Mouse (Mus musculus) embryo, embryonic 11.5 days (tissue): ENCODE data around the gene Nudt7.

ENCODE experiments used
- DNase-seq: peaks from one replicate; pipeline ENCODE4 v3.0.0-alpha.2; 2012; ENCODE audit warnings: low read depth, low spot score

Gene Nudt7

DNA sequence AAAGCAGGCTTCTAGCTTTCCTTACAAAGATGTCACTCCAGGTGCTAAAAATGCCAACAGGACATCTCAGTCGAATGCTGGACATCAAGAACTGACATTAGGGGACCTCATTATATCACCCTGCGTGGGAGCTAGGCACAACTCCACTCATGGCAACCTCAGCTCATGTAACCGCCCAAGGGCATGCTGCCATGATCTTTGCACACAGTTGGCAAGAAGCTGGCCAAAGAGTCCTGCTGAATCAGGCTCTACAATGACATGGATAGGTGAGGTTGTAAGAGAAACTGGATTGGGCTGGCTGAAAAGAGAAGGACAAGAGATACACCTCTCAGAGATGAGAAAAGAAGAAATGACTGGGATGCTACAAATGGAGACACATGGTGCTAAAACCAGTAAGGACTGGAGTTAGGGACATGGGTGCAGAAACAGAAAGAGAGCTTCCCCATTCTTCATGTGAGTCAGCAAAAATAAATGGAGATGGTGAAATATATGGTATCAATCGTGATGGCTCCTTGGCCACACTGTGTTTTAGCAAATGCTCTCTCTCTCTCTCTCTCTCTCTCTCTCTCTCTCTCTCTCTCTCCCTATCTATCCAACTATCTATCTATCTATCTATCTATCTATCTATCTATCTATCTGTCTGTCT, 10.4 kb downstream of the Nudt7 start:
- DNase-seq: no peak

DNA sequence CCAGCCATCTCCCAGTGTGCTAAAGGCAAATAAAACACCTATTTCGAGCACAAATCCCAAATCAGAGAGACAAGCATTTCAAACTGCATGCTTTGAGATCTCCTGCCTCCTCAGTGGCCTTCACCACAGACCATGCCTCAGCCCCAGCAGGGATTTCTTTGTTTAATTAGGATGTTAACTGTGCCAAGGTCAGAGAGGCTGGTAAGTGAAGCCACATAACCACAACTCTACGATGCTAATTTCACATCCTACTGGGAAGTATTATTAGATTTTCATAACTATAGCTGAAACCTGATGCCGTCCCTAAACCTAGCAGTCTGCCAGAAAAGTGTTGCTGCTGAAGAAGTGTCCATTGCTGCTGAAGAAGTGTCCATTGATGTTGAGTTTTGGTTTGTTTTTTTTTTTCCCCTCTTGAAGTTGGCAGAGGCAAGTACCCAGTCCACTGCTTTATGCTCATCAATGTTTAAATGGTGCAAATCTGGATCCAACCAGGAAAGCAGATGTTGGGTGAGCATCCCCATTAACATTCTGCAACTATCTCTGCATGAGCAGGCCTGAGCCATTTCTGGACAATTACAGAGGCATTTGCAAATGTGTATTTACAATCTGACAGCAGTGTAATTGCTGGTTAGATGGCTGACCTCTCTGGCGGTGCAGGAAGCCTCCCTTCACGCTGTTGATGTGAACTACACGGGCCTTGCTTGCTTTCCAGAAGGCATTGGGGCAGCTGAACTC, 20.1 kb downstream of the Nudt7 start:
- no peak for DNase-seq

DNA sequence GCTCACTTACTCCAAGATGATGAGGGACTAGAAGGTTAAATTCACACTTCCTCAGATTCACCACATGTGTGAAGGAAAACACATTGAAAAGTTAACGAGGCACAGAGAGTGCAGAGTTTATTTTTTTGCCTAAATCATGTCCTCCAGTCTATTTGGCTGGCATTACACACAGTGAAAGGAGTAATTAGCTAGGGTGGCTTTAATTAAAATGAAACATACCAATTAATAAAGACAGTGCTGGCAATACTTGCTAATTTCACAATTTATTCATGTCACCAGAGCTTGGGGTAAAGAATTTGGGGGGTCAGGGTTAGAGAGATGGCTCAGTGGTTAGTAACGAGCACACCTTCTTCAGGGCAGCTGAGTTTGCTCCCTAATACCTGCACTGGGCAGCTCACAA, 25.2 kb downstream of the Nudt7 start:
- DNase-seq: no peak

DNA sequence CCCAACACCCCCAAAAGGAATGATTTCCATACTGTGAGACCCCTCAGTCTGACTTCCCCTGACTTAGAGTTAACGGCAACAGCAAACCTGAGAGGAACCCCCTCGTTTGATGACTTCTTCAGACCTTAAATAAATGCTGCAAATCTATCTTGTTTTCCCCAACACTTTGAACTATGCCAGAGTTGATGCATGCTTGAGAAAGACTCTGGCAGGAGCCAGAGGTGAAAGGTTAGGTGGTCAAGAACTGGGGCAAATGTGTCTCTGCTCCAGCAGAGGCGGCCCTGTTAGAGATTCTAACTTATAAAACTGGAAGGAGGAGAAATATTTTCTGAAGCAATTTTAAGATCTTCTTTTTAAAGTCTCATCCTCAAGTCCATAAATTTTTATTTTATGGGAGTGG, 26.3 kb downstream of the Nudt7 start:
- no peak for DNase-seq

DNA sequence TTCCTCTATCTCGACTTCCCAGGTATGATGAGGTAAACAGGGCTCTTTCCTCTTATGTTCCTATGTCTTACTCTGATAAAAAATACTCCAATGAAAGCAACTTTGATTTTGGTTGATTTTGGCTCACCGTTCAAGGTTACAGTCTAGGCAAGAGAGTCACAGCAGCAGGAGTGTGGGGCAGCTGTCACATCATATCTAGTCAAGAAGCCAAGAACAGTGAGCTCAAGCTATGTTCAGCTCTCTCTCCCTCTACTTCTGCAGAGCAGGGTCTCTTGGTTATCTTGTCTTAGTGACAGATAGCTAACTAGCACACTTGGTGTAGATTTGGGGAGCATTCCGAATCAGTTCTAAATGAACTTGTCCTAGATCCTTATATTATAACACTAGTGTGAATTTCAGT, 30.5 kb downstream of the Nudt7 start:
- no peak for DNase-seq

DNA sequence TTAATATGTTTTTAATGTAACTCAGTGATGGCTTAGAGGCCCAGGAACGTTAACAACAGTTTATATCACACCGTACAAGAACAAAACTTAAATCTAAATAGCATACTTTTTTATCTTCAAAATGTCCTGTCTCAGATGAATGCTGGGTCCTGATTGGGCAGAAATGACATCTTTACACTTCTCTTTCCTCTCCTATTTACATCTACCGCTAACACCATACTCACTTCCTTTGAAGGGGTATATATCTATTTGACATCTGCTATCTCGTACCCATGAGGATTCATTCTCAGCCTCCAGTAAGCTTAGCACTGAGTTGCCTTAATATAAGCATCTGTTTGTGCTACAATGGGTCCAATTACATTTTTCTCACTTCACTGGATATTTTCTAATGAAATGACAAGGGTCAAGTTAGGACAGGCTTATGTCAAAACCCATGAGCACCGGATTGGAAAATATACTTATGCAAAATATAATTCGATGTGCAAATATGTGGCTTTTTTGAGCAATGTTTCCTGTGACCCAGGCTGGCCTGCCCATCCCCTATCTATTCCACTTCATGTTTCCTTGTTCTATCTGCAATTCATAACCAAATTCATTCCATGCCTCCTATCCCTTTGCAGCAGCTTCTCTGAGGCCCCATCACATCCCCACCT, 31.2 kb downstream of the Nudt7 start:
- no peak for DNase-seq

DNA sequence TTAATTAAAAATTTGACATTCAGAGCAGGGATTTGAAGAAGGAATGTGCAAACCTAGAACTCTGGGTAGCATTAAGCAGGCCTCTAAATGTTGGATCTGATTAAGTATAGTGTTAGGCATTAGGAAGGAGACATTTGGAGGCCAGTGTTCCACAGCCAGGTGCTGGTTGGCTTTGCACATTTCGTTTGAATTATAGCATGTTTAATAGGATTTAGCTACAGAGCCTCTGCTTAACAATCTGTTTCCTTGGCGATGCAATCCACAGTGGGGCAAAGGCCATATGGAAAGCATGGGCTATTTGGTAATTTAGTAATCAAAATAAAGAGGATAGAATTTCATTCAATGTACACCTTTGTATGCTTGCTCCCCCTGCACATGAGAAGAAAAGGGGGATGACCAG, 32.4 kb downstream of the Nudt7 start:
- DNase-seq: no peak

DNA sequence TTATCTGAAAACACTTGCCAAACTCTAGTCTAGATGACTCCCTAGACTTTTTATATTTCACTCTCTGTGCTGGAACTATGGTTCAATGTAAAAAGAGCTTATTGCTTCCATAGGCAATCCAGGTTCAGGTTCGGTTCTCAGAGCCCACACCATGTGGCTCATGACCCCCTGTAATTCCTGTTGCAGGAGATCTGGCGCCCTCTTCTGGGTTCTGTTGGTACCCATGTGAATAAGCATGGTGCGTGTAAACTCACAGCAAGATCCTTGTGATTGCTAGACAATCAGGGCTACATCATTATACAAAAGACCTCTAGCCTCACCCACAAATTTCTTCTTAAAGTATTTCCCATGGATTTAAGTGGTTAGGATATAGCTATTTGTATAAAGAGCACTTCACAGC, 43.4 kb downstream of the Nudt7 start:
- no peak for DNase-seq

DNA sequence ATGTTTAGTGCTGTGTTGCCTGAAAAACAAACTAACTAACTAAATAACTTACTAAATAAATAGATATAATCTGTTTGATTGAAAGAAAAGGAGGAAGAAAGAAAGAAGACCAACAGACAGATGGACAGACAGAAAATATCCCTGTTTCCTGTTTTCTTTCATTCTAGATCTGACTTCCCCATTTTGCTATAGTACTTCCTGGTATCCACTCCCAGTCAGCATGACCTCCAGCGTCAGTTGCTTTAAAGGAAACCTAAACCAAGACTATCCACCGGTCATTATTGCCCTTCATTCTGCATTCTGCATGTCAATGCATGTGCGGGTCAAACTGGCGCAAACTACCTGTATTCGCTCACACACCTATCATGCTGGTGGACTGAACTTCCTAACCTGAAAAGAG, 60.0 kb downstream of the Nudt7 start:
- DNase-seq: no peak

DNA sequence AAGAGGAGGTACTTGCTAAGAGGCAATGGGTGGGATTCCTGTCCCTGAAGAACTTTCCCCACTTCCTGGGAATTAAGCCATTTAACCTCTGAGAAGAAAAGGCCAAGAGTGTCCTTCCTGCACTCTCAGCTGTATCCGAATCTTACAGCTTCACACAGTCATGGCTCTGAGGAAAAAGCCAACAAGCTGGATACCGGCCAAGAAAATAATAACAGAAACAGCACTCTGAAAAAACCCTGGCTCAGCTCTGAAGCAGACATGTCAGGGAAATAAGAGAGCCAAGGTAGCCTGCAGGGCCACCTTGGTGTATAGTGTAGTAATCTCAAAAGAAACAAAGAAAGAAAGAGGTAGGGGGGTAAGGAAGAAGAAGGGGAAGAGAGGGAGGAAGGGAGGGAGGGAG, 65.6 kb downstream of the Nudt7 start:
- no peak for DNase-seq
